Mouse (Mus musculus) monocyte, adult 5-6 weeks (primary cell): ENCODE results near the gene Sesn2. TPM values are rescaled to one million over a fixed set of nuclear protein-coding genes. Genes with fewer than 3 reads are reported as not detected.

ENCODE experiments used
- ATAC-seq: fragments of 153-309, 156-312 bp; replicated peaks from 2 replicates; pipeline ENCODE4 v1.8.0; 2017; ENCODE audit warnings: mild to moderate bottlenecking; ENCODE audit not compliant: low TSS enrichment, insufficient number of reproducible peaks, severe bottlenecking, poor library complexity, low FRiP score
- total RNA-seq: library from RNA; stranded (forward); fragments of 200-1000, 200-491, 200-594 nt; gene quantifications from 3 replicates; pipeline ENCODE4 v1.2.3, GENCODE M21; 2017

The Sesn2 gene
- total RNA-seq, 1 experiment from 2014 or later = 6.0 TPM

- no peak for ATAC-seq
Measured at GRCm38 (mm10) chr4:132454216-132454615, 56.1 kb downstream of the Sesn2 start.

DNA sequence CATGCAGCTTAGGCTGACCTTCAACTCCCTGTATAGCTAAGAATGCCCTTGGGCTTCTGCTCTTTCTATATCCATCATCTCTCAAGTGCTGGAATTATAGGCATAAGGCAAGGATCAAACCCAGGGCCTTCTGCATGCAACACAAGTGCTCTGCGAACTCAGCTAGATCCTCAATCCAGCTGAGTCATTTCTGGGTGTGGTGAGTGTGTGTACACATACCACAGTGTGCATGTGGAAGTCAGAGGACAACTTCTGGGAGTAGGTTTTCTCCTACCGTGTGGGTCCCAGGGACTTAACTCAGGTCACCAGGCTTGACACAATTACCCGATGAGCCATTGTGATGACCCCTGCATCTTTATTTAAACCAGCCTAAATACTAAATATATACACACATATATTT, 60.5 kb downstream of the Sesn2 start:
- ATAC-seq = no peak

DNA sequence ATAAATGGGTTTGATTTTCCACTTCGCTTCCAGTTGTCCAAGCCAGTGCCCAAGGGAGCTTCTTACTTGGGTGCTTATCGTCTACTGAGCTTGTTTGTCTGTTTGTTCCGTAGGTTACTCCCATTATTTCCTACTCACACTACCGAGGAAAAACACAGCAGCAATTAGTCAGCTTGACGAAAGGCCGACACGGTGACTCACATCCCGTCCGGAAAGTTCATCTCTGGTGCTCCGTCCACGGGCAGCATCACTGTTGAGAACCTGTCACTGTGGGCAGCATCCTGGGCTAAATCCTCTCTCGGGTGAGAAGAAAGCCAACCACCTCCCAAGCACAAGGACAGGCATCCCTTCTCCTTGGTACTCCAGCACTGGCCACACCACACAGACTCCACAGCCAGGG, 64.2 kb downstream of the Sesn2 start:
- no peak for ATAC-seq

GRCm38 (mm10) chr4:132444516-132444915, 65.8 kb downstream of the Sesn2 start:
- ATAC-seq = no peak

Other genes with a start within 250 kb of the Sesn2 start
- gene Gmeb1, start 248.9 kb downstream of the Sesn2 start, total RNA-seq = 17.3 to 29.1 TPM (median 20.7 TPM) in 3 replicates
- gene Taf12, start 236.1 kb downstream of the Sesn2 start, total RNA-seq = 16.0 to 41.7 TPM (median 37.0 TPM) in 3 replicates
- not detected in 3 replicates for gene Rab42, start 207.1 kb downstream of the Sesn2 start, total RNA-seq
- 42.3 to 56.8 TPM (median 49.3 TPM) in 3 replicates for gene Trnau1ap, start 181.0 kb downstream of the Sesn2 start, total RNA-seq
- gene Rcc1, start 156.9 kb downstream of the Sesn2 start, total RNA-seq = 2.9 to 7.7 TPM (median 6.1 TPM) in 3 replicates
- 3.2 to 22.5 TPM (median 9.0 TPM) in 3 replicates for gene Phactr4, start 88.0 kb downstream of the Sesn2 start, total RNA-seq
- gene Med18, start 46.6 kb downstream of the Sesn2 start, total RNA-seq = 1.3 to 9.4 TPM (median 8.8 TPM) in 3 replicates
- gene Atpif1, start 23.2 kb upstream of the Sesn2 start, total RNA-seq = 103 to 180 TPM (median 116 TPM) in 3 replicates
- 510 to 713 TPM (median 673 TPM) in 3 replicates for gene Dnajc8, start 25.0 kb upstream of the Sesn2 start, total RNA-seq
- 3.6 to 28.2 TPM (median 24.8 TPM) in 3 replicates for gene Ptafr, start 53.6 kb upstream of the Sesn2 start, total RNA-seq
- 8.7 to 25.5 TPM (median 18.8 TPM) in 3 replicates for gene Eya3, start 128.5 kb upstream of the Sesn2 start, total RNA-seq
- 3.8 to 7.9 TPM (median 4.4 TPM) in 3 replicates for gene Xkr8, start 222.0 kb upstream of the Sesn2 start, total RNA-seq
- gene Smpdl3b, start 246.8 kb upstream of the Sesn2 start, total RNA-seq = 108 to 191 TPM (median 160 TPM) in 3 replicates